ENCODE assay signal across 30 mouse cellular contexts in the genomic region with DNA sequence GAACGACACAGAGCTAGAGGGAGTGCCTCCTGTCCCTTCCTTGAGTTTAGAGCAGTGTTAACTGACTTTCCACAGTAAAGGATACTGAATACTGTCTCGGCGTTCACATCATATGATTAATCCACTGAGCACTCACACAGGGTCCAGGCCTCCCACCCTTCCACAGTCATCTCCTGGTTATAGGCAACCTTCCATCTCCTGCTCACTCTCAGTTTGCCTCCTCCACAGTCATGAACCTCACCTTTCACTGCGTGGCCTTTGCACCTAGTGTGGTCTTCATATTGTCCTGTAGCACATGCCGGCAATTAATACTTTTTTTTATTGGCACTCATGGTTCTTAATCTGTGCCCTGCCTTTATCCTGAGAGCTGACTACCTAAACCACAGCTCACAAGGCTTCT. TPM values are rescaled to one million over a fixed set of nuclear protein-coding genes. Genes with fewer than 3 reads are reported as not detected.
"Had no signal": no experiment of that assay in that cellular context is flagged by ENCODE, and none has a peak within 500 bp of the region (broad histone marks: within the 10 kb centered on the region; RNA-seq: fewer than 3 reads in every experiment).

No protein-coding gene starts in this region.

- H3K27ac ChIP-seq: gastrocnemius, adult 2 months; heart, adult 2 months; heart, embryonic 13.5 days; heart, embryonic 15.5 days; hindbrain, embryonic 10.5 days; hindbrain, embryonic 12.5 days; hindbrain, embryonic 14.5 days; layer of hippocampus, adult 2 months; left cerebral cortex, adult 2 months; limb, embryonic 13.5 days; limb, embryonic 15.5 days; liver, embryonic 12.5 days had no signal

- H3K9me3 ChIP-seq: heart, embryonic 13.5 days; heart, embryonic 15.5 days; hindbrain, embryonic 10.5 days; hindbrain, embryonic 12.5 days; limb, embryonic 13.5 days; limb, embryonic 15.5 days; liver, embryonic 12.5 days had no signal

- ATAC-seq: hindbrain, embryonic 16.5 days; inflammation-experienced regulatory T-cells, adult 6 months; intestine, postnatal 0 days; liver, embryonic 12.5 days had no signal

- H3K9ac ChIP-seq: heart, embryonic 13.5 days; heart, embryonic 15.5 days; hindbrain, embryonic 12.5 days; hindbrain, embryonic 14.5 days; limb, embryonic 13.5 days; limb, embryonic 15.5 days; liver, embryonic 12.5 days had no signal

- H3K4me1 ChIP-seq: hindbrain, embryonic 10.5 days; hindbrain, embryonic 12.5 days; limb, embryonic 13.5 days; liver, embryonic 12.5 days had no signal

- DNase-seq: gastrocnemius, adult 2 months; gastrocnemius, postnatal 10 days; gastrocnemius, postnatal 25 days; heart, adult 2 months; heart, postnatal 4 days; kidney, adult 18-20 months; kidney, adult 8-10 months; kidney, postnatal 10 days; kidney, postnatal 25 days; kidney, postnatal 4 days; left cerebral cortex, postnatal 4 days had no signal

- H3K27me3 ChIP-seq: heart, embryonic 13.5 days; heart, embryonic 15.5 days; hindbrain, embryonic 12.5 days; limb, embryonic 13.5 days; limb, embryonic 15.5 days; liver, embryonic 12.5 days had no signal

- H3K4me3 ChIP-seq: gastrocnemius, adult 2 months; heart, adult 2 months; heart, embryonic 13.5 days; heart, embryonic 15.5 days; hindbrain, embryonic 10.5 days; hindbrain, embryonic 12.5 days; layer of hippocampus, adult 2 months; left cerebral cortex, adult 2 months; limb, embryonic 13.5 days; limb, embryonic 15.5 days; liver, embryonic 12.5 days had no signal

- H3K4me2 ChIP-seq: heart, embryonic 11.5 days; heart, embryonic 13.5 days; heart, embryonic 15.5 days; hindbrain, embryonic 12.5 days; hindbrain, embryonic 14.5 days; limb, embryonic 13.5 days; limb, embryonic 15.5 days; liver, embryonic 12.5 days had no signal

RNA-seq across cellular contexts. Expression of a gene that starts 44.3 kb away (rescaled TPM):
- total RNA-seq: gastrocnemius, postnatal 4 days; heart, postnatal 25 days; heart, postnatal 4 days; layer of hippocampus, adult 2 months; left cerebral cortex, adult 2 months; left cerebral cortex, postnatal 25 days; liver, adult 2 months had no signal
- polyA plus RNA-seq: kidney, embryonic 14.5 days had no signal
